Mouse (Mus musculus) adrenal gland, adult 8-10 months (tissue): ENCODE measurements at regions not wholly inside any gene's neighbourhood (a gene's known extent, or its start where the extent isn't known, plus 50 kb on each side); places are given as distances from the start of the nearest gene placed in this dataset.

ENCODE experiments used
- DNase-seq: peaks from one replicate; pipeline ENCODE4 v3.0.0; 2022
- microRNA-seq, 2 experiments: library from miRNA; unstranded; fragments of <30 nt; microRNA quantifications; one replicate each; pipeline ENCODE4 v1.2.0; 2022

DNA sequence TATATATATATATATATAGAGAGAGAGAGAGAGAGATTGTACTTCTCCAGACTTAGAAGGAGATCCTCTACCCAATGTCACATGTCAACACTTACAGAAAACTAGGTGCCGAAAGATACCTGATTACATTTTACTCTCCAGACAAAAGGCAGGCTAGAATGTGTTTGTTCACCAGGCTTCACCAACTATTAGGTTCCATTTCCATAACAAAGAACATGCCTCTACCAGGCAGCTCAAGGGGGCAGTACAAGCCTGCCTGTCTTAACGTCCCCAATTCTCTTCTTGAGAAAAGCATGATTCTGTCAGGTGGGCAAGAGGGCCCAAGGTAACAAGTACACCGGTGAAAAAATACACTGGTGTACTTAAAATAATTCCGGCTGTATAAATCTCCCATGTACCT is 72.8 kb upstream of the Med14 start:
- no peak for DNase-seq

GRCm38 (mm10) chrX:12832709-12833108 is 70.8 kb upstream of the Med14 start:
- no peak for DNase-seq

- no peak for DNase-seq
Observed at GRCm38 (mm10) chrX:12829165-12829564, 67.3 kb upstream of the Med14 start.

DNA sequence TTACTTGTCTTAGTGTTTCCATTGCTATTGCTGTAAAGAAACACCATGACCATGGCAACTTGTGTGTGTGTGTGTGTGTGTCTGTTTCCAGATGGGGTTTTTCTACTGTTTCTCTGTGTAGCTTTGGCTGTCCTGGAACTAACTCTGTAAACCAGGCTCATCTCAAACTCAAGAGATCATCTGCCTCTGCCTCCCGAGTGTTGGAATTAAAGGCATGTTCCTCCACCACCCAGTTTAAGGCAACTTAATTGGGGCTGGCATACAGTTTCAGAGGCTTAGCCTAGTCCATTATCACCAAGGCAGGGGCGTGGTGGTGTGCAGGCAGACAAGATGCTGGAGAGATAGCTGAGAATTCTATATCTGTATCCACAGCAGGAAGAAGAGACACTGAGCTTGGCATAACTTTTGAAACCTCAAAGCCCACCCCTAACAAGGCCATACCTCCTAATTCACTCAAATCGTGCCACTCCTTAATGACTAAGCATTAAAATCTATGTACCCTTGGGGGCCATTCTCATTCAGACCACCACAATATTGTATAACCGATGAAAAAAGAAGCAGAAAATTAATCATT is 65.5 kb upstream of the Med14 start:
- DNase-seq, result no peak

DNA sequence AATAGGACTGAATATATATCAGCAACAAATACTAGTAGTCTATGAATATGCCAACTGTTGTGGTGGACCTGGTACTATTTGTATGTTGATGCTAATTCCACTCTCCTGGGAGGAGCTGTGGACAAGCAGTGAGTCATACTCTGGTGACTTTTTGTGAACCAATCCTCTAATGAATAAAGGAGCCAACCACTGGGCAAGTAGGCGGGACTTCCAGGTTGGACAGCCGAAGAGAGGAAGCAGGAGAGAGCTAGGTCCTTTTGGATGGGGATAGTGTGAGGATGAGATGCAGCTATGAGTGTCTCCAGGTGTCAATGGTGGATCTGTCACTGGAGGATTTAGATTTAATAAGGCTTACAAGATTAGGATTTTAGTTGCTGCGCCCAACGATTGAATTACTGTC is 64.8 kb upstream of the Med14 start:
- no peak for DNase-seq

- DNase-seq, result no peak
Observed at GRCm38 (mm10) chrX:12825262-12825661, 63.4 kb upstream of the Med14 start.

DNA sequence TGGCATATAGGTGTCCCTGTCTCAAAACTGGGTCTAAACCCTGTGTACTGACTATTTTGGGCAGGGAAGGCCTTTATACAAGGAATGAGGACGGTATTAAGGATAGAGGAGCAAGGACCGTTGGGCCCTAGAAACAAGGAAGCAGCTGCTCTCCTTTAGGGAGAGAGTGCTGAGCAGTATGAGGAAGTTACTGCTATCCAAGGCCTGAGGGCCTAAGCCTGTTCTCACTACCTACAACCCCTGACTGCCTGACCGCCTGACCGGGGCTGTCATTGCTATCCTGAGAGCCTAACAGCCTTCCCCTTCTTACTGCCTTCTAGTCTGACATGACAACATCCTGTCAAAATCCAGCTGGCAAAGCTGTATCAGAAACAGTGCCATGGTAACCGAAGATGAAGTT is 62.6 kb upstream of the Med14 start:
- DNase-seq, result no peak

DNA sequence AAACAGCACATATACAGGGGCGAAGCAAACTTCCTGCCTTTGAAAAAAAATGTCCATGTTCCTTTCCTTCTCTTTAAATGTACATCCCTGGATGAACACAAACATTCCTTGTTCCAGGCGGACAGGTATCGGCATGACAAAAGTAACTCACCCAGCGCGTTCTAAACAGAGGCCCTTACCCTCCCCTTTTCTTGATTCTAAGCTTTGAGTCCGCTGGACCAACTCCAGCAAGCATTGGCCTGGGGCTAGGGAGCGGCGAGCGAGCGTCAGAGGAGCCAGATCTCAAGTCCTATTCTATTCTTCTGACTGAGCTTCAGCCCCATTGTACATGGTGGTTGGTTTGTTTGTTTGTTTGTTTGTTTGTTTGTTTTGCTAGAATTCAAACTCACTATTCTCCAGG is 60.9 kb upstream of the Med14 start:
- DNase-seq, result no peak

GRCm38 (mm10) chrX:12813083-12813660 is 51.3 kb upstream of the Med14 start:
- DNase-seq, result no peak

Small RNA genes lying in the stretch of these regions (microRNA-seq; reads per million reads assigned to microRNA genes)
- gene Gm25063, result 0 reads per million in 2 experiments
